ENCODE assay signal across 26 mouse cellular contexts in genomic region chr9:68786614-68787293, GRCm38 (mm10).
DNase-seq lines count a peak whose midpoint lies in the region; ATAC-seq and TF ChIP-seq lines count a peak whose summit lies in the region.
"Had no signal": no experiment of that assay in that cellular context is flagged by ENCODE, and none has a peak within 500 bp of the region (broad histone marks: within the 10 kb centered on the region; RNA-seq: fewer than 3 reads in every experiment).

No protein-coding gene starts in this region.

- no peak for TF ChIP-seq CTCF in lung, embryonic 14.5 days (IDR thresholded peaks at IDR 0.05; ENCODE audit: low read depth)
- TF ChIP-seq CTCF in embryonic fibroblast, embryonic 13.5 days (IDR thresholded peaks at IDR 0.05; ENCODE audit: borderline replicate concordance, insufficient read depth, low read length) = no peak

- ATAC-seq in lung, embryonic 14.5 days (ENCODE audit: insufficient read depth) = no peak
- ATAC-seq: CD4-positive, CD25-positive, alpha-beta regulatory T cell, adult 4 months; forebrain, embryonic 14.5 days; forebrain, postnatal 0 days; hindbrain, postnatal 0 days; inflammation-experienced regulatory T-cells, adult 6 months; intestine, embryonic 16.5 days; Patski had no signal

- 67% methylated on average over 8 of the region's 8 CpGs for WGBS in lung, embryonic 14.5 days

- peak; percentile 70 for DNase-seq in adrenal gland, adult 8-10 months
- no peak for DNase-seq in adrenal gland, postnatal 25 days
- peak; percentile 33 for DNase-seq in lung, embryonic 14.5 days
- no peak for DNase-seq in lung, postnatal 10 days
- DNase-seq in lung, postnatal 25 days (ENCODE audit: low spot score) = peak; percentile 12
- no peak for DNase-seq in lung, postnatal 14 days
- DNase-seq in MN1 (ENCODE audit: low spot score) = no peak
- DNase-seq: cerebellum, adult 18-20 months; cerebellum, adult 9-10 months; cerebellum, postnatal 14 days; forebrain, postnatal 0 days; gastrocnemius, postnatal 10 days; gastrocnemius, postnatal 36 days; heart, adult 2 months; heart, postnatal 14 days; heart, postnatal 4 days had no signal

- H3K9ac ChIP-seq in lung, embryonic 14.5 days = no peak overlapping the region
- H3K9ac ChIP-seq: forebrain, postnatal 0 days; heart, embryonic 13.5 days; hindbrain, embryonic 14.5 days had no signal

- H3K4me1 ChIP-seq in lung, embryonic 14.5 days (ENCODE audit: insufficient read depth) = peaks cover 3% of the 10 kb centered on the region; the same call in 1 of the 2 replicates
- H3K4me1 ChIP-seq in embryonic fibroblast, embryonic 13.5 days (ENCODE audit: control insufficient read depth, insufficient read depth, low read length) = peaks cover 4% of the 10 kb centered on the region; the same call in 1 of the 2 replicates

- H3K27me3 ChIP-seq in lung, embryonic 14.5 days (ENCODE audit: insufficient read depth, low read length) = no peaks in the 10 kb centered on the region
- H3K27me3 ChIP-seq: heart, embryonic 13.5 days had no signal

- no peak overlapping the region for H3K4me2 ChIP-seq in lung, embryonic 14.5 days
- H3K4me2 ChIP-seq: heart, embryonic 13.5 days; hindbrain, embryonic 14.5 days had no signal

- no peaks in the 10 kb centered on the region for H3K9me3 ChIP-seq in lung, embryonic 14.5 days (ENCODE audit: low read depth, low read length)
- H3K9me3 ChIP-seq: heart, embryonic 10.5 days; heart, embryonic 13.5 days had no signal

- H3K36me3 ChIP-seq in lung, embryonic 14.5 days (ENCODE audit: insufficient read depth) = no peaks in the 10 kb centered on the region
- H3K36me3 ChIP-seq: heart, embryonic 10.5 days; heart, embryonic 13.5 days had no signal

- no peak overlapping the region for H3K27ac ChIP-seq in lung, embryonic 14.5 days (ENCODE audit: low read depth)
- H3K27ac ChIP-seq in embryonic fibroblast, embryonic 13.5 days (ENCODE audit: insufficient read depth, low read length) = peak overlapping the region; percentile 35; the same call in 1 of the 2 replicates
- H3K27ac ChIP-seq: heart, adult 2 months; heart, embryonic 10.5 days; heart, embryonic 13.5 days; hindbrain, embryonic 14.5 days; hindbrain, postnatal 0 days had no signal

- H3K4me3 ChIP-seq in lung, embryonic 14.5 days (ENCODE audit: low read depth, low read length) = no peak overlapping the region
- H3K4me3 ChIP-seq in embryonic fibroblast, embryonic 13.5 days (ENCODE audit: insufficient read depth, low read length) = no peak overlapping the region
- H3K4me3 ChIP-seq: heart, adult 2 months; heart, embryonic 10.5 days; heart, embryonic 13.5 days had no signal

- TF ChIP-seq POLR2A in embryonic fibroblast, embryonic 13.5 days (IDR thresholded peaks at IDR 0.05; ENCODE audit: low read depth, low read length) = no peak

Comparison
In these comparisons a context has a peak if more than half of its experiments do, and no peak if none do; other contexts are left out.
1. DNase-seq: peak in adrenal gland, adult 8-10 months (single experiment), lung, embryonic 14.5 days (single experiment) and lung, postnatal 25 days (single experiment); none in adrenal gland, postnatal 25 days (single experiment), lung, postnatal 10 days (single experiment), lung, postnatal 14 days (single experiment) and MN1 (single experiment).